Mouse (Mus musculus) kidney, embryonic 14.5 days (tissue): ENCODE measurements at regions not wholly inside any gene's neighbourhood (a gene's known extent, or its start where the extent isn't known, plus 50 kb on each side); places are given as distances from the start of the nearest gene placed in this dataset.

Source experiments
- ATAC-seq: fragments of 200-750 bp; cut with Nextera tagmentation; 2 replicates; pipeline ENCODE4 v1.8.0; 2017; ENCODE audit warnings: moderate number of reproducible peaks, mild to moderate bottlenecking, moderate TSS enrichment, moderate library complexity; ENCODE audit not compliant: low FRiP score, low TSS enrichment
- H3K27ac ChIP-seq: fragments of 300-500 bp; sonication (generic); 2 replicates; pipeline ENCODE4 v1.5.1; 2014; ENCODE audit warnings: low read depth, mild to moderate bottlenecking, low read length, moderate library complexity, mixed read lengths
- H3K27me3 ChIP-seq: fragments of 300-500 bp; sonication (generic); 2 replicates; pipeline ENCODE4 v1.6.1; 2014; ENCODE audit warnings: mild to moderate bottlenecking, low read length; ENCODE audit not compliant: control insufficient read depth, insufficient read depth
- H3K36me3 ChIP-seq: fragments of 300-500 bp; sonication (generic); 2 replicates; pipeline ENCODE4 v1.6.1; 2014; ENCODE audit warnings: low read length, mixed read lengths; ENCODE audit not compliant: control insufficient read depth, insufficient read depth
- H3K4me1 ChIP-seq: fragments of 300-500 bp; sonication (generic); 2 replicates; pipeline ENCODE4 v1.6.1; 2014; ENCODE audit warnings: low read length, mixed read lengths; ENCODE audit not compliant: control insufficient read depth, insufficient read depth
- H3K4me2 ChIP-seq: fragments of 300-500 bp; sonication (generic); replicated peaks from 2 replicates; pipeline ENCODE4 v1.6.1; 2014; ENCODE audit warnings: low read depth, mild to moderate bottlenecking, low read length
- H3K4me3 ChIP-seq: fragments of 300-500 bp; sonication (generic); 2 replicates; pipeline ENCODE4 v1.5.1; 2014; ENCODE audit warnings: mild to moderate bottlenecking, low read length
- H3K9ac ChIP-seq: fragments of 300-500 bp; sonication (generic); 2 replicates; pipeline ENCODE4 v1.6.1; 2014; ENCODE audit warnings: low read depth, mild to moderate bottlenecking, low read length, moderate library complexity
- H3K9me3 ChIP-seq: fragments of 300-500 bp; sonication (generic); 2 replicates; pipeline ENCODE4 v1.6.1; 2016; ENCODE audit warnings: low read length; ENCODE audit not compliant: control insufficient read depth
- WGBS: fragments of 180-500 bp; shearing (Covaris S2); extraction: QIAGEN DNeasy Blood & Tissue Kit; methylation state at CpG from one replicate; pipeline ENCODE4 v1.1.7; 2014; 5-methylcytosine and 5-hydroxymethylcytosine counted together

GRCm38 (mm10) chr12:106527699-106528434, 517.8 kb downstream of the Vrk1 start:
- Histone ChIP-seq H3K4me2 (peak overlapping the region; percentile 27; the same call in 1 of the 2 replicates), H3K9ac (no peak overlapping the region), H3K4me1 (0 out of 2 replicates have a peak, but pooled peaks cover 7% of the 10 kb centered on the region), H3K4me3 (no peak overlapping the region), H3K36me3 (no peaks in the 10 kb centered on the region), H3K27ac (no peak overlapping the region), H3K27me3 (peaks cover 8% of the 10 kb centered on the region; the same call in 1 of the 2 replicates), H3K9me3 (0 out of 2 replicates have a peak, but pooled peaks cover 2% of the 10 kb centered on the region)
- 0 out of 2 replicates have a peak, but pooled peaks have one; percentile 55 for ATAC-seq
- WGBS: 8% methylated on average over 20 of the region's 20 CpGs

GRCm38 (mm10) chr12:106528521-106528920, 518.5 kb downstream of the Vrk1 start:
- ATAC-seq: no peak
- Histone ChIP-seq H3K4me2 (no peak overlapping the region), H3K27ac (no peak overlapping the region), H3K36me3 (no peaks in the 10 kb centered on the region), H3K9ac (no peak overlapping the region), H3K27me3 (peaks cover 8% of the 10 kb centered on the region; the same call in 1 of the 2 replicates), H3K4me3 (no peak overlapping the region), H3K4me1 (0 out of 2 replicates have a peak, but pooled peaks cover 7% of the 10 kb centered on the region), H3K9me3 (0 out of 2 replicates have a peak, but pooled peaks cover 2% of the 10 kb centered on the region)
- 29% methylated on average over 10 of the region's 10 CpGs for WGBS

- Histone ChIP-seq H3K4me2 (no peak overlapping the region), H3K9ac (no peak overlapping the region), H3K27me3 (peaks cover 8% of the 10 kb centered on the region; the same call in 1 of the 2 replicates), H3K4me3 (no peak overlapping the region), H3K36me3 (no peaks in the 10 kb centered on the region), H3K9me3 (0 out of 2 replicates have a peak, but pooled peaks cover 2% of the 10 kb centered on the region), H3K27ac (no peak overlapping the region), H3K4me1 (0 out of 2 replicates have a peak, but pooled peaks cover 7% of the 10 kb centered on the region)
- WGBS: 18% methylated on average over 11 of the region's 11 CpGs
- ATAC-seq: no peak
These were observed 519.1 kb downstream of the Vrk1 start for GRCm38 (mm10) chr12:106529175-106529574.

- Histone ChIP-seq H3K4me3 (no peak overlapping the region), H3K27ac (no peak overlapping the region), H3K4me2 (no peak overlapping the region), H3K36me3 (no peaks in the 10 kb centered on the region), H3K9ac (no peak overlapping the region), H3K27me3 (no peaks in the 10 kb centered on the region), H3K9me3 (no peaks in the 10 kb centered on the region), H3K4me1 (no peaks in the 10 kb centered on the region)
- whole genome bisulfite sequencing: 47% methylated on average over 2 of the region's 2 CpGs
- ATAC-seq: no peak
These were observed 525.1 kb downstream of the Vrk1 start for GRCm38 (mm10) chr12:106535086-106535485.

- Histone ChIP-seq H3K27me3 (no peaks in the 10 kb centered on the region), H3K9ac (no peak overlapping the region), H3K4me2 (no peak overlapping the region), H3K27ac (no peak overlapping the region), H3K36me3 (no peaks in the 10 kb centered on the region), H3K4me1 (no peaks in the 10 kb centered on the region), H3K9me3 (no peaks in the 10 kb centered on the region), H3K4me3 (no peak overlapping the region)
- ATAC-seq: no peak
- WGBS: 25% methylated on average over 8 of the region's 8 CpGs
These were observed 525.7 kb downstream of the Vrk1 start for GRCm38 (mm10) chr12:106535628-106536288.

- 4% methylated on average over 7 of the region's 7 CpGs for WGBS
- H3K9ac ChIP-seq: no peak overlapping the region
- H3K27me3 ChIP-seq: no peaks in the 10 kb centered on the region
- H3K4me1 ChIP-seq: no peaks in the 10 kb centered on the region
- no peaks in the 10 kb centered on the region for H3K36me3 ChIP-seq
- no peaks in the 10 kb centered on the region for H3K9me3 ChIP-seq
- ATAC-seq: no peak
- H3K4me2 ChIP-seq: no peak overlapping the region
- no peak overlapping the region for H3K4me3 ChIP-seq
- no peak overlapping the region for H3K27ac ChIP-seq
These were observed 526.2 kb downstream of the Vrk1 start for GRCm38 (mm10) chr12:106536289-106536636.

GRCm38 (mm10) chr12:106540003-106540402, 530.0 kb downstream of the Vrk1 start:
- no peak overlapping the region for H3K4me2 ChIP-seq
- H3K36me3 ChIP-seq: no peaks in the 10 kb centered on the region
- H3K4me3 ChIP-seq: no peak overlapping the region
- H3K4me1 ChIP-seq: no peaks in the 10 kb centered on the region
- H3K9ac ChIP-seq: no peak overlapping the region
- H3K27me3 ChIP-seq: no peaks in the 10 kb centered on the region
- 21% methylated on average over 6 of the region's 6 CpGs for WGBS
- H3K27ac ChIP-seq: no peak overlapping the region
- no peaks in the 10 kb centered on the region for H3K9me3 ChIP-seq
- ATAC-seq: 0 out of 2 replicates have a peak, but pooled peaks have one; percentile 64

GRCm38 (mm10) chr12:106559566-106559965, 549.5 kb downstream of the Vrk1 start:
- H3K9ac ChIP-seq: no peak overlapping the region
- no peak overlapping the region for H3K27ac ChIP-seq
- no peak overlapping the region for H3K4me3 ChIP-seq
- no peak for ATAC-seq
- H3K4me1 ChIP-seq: no peaks in the 10 kb centered on the region
- no peaks in the 10 kb centered on the region for H3K27me3 ChIP-seq
- WGBS: 84% methylated on average over 9 of the region's 9 CpGs
- H3K4me2 ChIP-seq: no peak overlapping the region
- H3K9me3 ChIP-seq: no peaks in the 10 kb centered on the region
- no peaks in the 10 kb centered on the region for H3K36me3 ChIP-seq

GRCm38 (mm10) chr12:106565263-106565681, 555.2 kb downstream of the Vrk1 start:
- H3K4me1 ChIP-seq: no peaks in the 10 kb centered on the region
- no peaks in the 10 kb centered on the region for H3K9me3 ChIP-seq
- ATAC-seq: no peak
- no peak overlapping the region for H3K9ac ChIP-seq
- 17% methylated on average over 6 of the region's 6 CpGs for WGBS
- no peaks in the 10 kb centered on the region for H3K27me3 ChIP-seq
- no peak overlapping the region for H3K27ac ChIP-seq
- H3K4me3 ChIP-seq: no peak overlapping the region
- H3K4me2 ChIP-seq: no peak overlapping the region
- H3K36me3 ChIP-seq: no peaks in the 10 kb centered on the region
